Mouse (Mus musculus) thymus, adult 2 months (tissue): ENCODE measurements around the gene Snd1.

ENCODE experiments used
- CTCF ChIP-seq: fragments of 200-500 bp; IDR thresholded peaks from 2 replicates; pipeline ENCODE4 v1.5.1; 2012; ENCODE audit warnings: mild to moderate bottlenecking, control low read depth, low read length, moderate library complexity, borderline replicate concordance; ENCODE audit not compliant: control insufficient read depth, poor library complexity, insufficient read depth; ENCODE audit errors: extremely low read depth
- POLR2A ChIP-seq: fragments of 200-500 bp; IDR thresholded peaks from 2 replicates; pipeline ENCODE4 v1.6.1; 2012; ENCODE audit warnings: mild to moderate bottlenecking, low read length, control low read depth, moderate library complexity; ENCODE audit not compliant: control insufficient read depth, poor library complexity, insufficient read depth; ENCODE audit errors: extremely low read depth

DNA sequence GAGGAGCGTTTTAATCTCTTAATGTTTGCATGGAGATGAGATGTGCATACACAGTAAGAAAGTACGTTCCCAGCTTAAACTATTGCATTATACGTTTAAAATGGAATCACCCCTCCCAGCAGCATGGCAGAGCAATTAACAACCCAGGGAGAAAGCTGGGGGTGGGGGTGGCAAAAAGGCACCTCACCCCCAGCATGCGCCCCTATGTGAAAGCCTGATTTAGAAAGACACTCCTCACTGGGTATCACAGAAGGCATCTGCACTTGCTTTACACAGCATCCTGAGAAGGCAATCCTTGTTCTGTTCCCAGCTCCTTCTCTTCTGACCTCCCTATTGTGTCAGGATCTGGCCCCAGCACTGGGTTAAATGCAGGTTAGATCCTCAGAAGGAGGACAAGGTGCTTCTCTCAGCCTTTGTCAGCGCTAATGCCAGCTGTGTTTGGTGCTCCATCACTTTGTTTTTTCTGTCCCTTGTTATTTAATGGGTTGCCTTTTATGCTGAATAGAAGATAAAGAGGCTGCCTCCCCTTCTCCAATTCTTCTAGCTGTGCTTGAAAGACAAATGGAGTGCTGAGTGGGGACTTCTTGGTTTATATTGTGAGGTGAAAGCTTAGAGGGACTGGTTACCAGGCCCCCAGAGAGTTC, 287.3 kb downstream of the Snd1 start:
- no peak for TF ChIP-seq POLR2A
- TF ChIP-seq CTCF = no peak
